Mouse (Mus musculus) cerebellum, postnatal 36 days (tissue): ENCODE measurements around the gene Plppr1.
"Not testable (repeated sequence)": the region's sequence is repeated elsewhere in the genome, so short reads cannot be mapped to it uniquely, and the experiment has no call there.

ENCODE experiments used
- DNase-seq, 2 experiments: peaks; one replicate each; pipeline ENCODE4 v3.0.0; 2021 to 2022; ENCODE audit warnings: mixed read lengths in 2 of 2

Plppr1 gene

DNA sequence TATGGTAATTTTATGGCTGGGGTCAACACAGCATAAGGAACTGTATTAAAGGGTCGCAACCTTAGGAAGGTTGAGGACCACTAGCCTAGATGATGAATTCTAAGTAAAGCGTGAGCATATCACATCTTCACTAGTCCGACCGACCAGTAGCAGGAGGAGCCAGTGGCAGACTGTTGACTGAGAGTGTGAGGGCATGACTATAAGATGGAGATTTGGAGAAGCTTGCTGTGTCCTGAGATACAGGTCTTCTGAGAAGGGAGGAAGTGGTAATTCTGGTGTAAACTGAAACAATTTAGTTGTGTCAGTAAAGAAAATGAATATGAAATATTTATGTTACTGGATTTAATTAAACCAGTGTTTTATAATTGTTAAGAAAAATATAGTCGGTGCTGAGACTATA, 180.4 kb downstream of the Plppr1 start:
- no peak for DNase-seq

DNA sequence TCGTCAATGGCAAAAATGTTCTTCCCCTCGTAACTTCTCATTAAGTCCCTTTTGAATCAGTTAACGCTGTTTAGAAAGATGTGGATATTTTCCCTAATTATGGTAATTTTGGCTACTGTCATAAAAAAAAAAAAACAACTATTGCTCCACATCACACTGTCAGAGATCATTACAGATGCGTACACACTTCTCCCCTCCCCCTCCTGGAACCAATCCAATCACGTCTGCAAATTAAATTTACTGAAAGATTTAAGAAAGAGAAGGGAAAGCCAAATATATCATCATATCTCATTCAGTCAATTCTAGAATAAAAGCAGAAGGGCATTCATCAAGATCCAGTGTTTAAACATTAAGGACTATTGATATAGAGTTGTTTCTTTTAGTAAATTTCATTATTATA, 185.7 kb downstream of the Plppr1 start:
- no peak for DNase-seq

DNA sequence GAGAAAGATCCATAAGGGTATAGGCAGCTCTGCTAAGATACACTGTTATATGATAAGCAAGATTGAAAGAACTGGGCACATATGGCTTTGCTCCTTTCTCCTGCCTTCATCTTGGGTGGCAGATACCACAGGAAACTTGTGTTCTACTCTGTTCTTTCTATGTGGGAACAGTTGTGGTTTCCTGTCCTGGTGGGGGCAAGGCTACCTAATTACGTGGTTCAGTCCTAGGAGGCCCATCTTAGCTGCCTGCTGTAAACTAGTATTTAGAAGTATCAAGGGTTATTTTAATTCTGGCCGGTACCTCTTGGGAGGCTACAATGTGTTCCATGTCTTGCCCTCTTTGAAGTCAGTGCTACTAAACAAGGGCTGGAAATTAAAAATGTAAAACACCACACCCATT, 186.2 kb downstream of the Plppr1 start:
- DNase-seq, result no peak

DNA sequence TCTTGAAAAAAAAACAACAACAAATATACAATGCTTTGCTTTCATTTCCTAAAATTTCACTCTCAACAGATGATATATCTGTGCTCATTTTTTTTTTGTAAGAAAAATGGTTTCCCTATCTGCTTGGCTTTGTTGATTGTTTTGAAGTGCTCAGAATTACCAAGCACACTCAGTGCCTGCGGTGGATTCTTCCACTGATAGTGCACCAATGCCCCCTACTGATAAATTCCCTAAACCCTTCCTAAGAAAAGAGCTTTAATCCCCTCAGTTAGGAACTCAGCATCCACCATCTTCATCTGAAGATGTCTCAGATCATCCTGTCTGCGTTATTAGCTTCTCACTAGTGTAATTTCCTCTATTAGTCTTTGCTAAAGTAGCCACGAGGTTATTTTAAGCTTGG, 192.2 kb downstream of the Plppr1 start:
- DNase-seq, result no peak

DNA sequence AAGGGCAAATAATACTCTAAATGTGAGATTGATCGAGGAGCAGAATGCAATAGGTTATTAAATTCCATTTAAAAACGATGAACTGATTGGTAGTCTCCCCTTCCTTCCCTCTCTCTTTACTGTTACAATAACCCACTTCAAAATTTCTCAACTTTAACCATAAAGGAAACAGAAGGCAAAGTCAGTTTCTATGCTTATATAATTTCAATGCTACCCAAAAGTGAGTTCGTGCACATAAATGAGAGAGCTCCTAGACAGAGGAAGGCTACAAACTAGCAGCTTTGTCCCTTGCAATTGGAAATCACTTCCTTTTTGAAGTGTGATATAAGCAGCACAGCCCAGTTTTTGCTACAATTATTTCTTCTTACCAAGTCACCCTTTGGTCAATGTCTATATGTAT, 193.1 kb downstream of the Plppr1 start:
- DNase-seq, result no peak

DNA sequence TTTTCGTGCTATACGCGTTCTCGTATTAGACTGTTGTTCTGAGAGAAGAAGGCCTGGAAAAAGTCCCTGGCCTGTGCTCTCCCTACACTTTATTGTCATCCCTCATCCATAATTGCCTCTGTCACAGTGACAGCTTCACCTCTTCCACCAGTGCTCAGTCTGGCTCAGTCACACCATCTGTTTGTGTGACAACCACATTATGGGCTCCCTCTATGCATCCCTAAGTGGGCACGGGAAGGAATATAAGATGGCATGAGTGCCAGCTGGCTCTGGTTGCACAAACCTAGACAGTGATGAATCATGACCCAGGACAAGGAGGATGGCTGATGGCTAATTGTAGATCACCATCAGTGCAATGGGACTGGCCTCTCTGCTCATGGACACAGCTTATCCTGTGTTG, 219.4 kb downstream of the Plppr1 start:
- DNase-seq, result peak; percentile 20 to 27

DNA sequence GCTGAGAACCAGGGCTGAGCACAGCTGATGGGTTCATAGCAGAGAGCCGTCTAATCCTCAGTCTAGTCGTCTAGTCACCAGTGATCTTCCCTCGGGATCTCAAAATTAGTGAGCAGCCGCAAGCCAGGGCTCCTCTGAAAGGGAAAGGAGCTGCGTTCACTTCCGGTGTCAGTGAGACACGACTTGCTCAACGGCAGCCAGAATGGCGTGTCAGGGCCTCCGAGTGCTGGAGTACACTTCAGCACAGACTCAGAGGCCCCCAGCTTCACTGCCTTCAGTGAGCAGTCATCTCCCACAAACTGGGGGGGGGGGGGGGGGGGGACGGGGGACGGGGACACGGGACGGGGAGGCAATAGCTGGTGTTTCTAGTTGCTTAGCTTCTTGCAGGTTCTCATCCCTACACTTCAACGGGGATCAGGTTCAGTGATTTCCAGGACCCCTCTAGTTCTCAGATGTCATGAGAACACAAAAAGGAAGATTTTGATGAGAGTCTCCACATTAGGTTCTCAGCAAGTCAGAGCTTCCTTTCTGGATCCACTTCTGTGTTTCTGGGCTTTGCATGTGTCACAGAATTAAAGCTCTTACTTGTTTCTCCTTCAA, 225.7 kb downstream of the Plppr1 start:
- no peak for DNase-seq

DNA sequence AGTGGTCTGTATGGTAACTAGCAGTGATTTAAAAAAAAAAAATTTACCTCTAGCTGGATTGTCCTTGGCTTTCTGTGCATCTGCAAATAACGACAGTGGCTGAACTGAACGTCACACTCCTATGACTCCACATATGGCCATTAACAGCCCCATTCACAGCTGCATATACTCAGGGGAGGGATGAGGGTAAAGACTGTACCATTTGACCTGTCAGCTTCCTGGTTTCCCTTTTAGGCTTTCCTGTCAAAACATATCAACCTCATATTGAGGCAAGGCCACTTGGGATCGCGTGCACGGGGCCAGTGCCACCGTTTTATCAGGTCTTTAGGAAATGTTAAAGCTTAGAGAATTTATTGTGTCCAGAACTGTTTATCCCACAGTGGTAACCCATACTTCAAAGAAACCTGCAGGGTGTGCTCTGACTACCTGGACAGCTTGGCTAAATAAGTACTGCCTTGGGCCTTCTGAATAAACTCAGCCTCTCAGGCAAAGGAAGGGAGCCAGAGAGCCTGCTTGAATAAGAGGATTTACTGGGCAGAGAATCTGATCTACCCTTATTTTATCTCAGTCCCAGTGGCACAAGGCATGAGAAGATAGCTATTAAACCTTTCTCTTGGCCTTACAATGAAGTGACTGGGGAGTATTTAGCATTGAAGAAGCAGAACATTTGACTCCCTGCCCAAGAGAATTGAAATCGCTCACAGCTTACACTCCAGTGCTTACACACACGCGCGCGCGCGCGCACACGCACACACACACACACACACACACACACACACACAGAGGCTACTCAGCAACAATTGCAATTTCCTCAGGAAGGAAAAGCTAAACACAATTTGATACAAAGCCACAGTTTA, 226.5 kb downstream of the Plppr1 start:
- no peak for DNase-seq

DNA sequence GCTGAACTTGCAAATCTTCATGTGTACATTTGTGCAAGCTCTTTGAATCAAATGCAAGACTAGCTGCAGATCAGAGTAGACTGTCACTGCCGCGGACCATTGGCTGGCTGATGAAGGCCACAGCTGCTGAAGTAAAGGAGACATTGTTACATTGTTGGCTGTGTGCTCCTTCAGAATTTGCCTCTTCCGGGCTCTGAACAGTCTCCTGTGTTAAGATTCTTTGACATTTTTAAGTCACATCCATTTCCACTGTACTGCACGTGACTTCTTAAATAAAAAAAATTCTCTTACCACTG, 227.1 kb downstream of the Plppr1 start:
- DNase-seq, result no peak

DNA sequence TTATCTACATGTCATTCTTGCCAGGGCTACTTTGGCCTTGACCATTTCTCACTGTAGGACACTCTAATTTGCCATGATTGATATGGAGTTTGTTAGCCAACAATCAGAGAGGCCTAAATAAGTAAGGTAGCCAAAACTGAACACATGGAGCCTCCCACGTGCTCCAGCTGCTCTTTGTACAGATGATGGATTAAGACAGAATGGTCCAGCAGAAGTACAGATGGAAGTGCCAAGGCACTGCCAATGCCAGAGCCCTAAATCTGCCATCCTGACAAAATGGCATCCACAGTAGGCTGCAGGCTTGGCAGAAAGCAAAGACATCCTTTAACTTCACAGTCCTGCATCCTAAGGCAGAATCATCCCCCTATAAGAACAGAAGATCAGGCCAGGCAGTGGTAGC, 237.4 kb downstream of the Plppr1 start:
- DNase-seq, result no peak

DNA sequence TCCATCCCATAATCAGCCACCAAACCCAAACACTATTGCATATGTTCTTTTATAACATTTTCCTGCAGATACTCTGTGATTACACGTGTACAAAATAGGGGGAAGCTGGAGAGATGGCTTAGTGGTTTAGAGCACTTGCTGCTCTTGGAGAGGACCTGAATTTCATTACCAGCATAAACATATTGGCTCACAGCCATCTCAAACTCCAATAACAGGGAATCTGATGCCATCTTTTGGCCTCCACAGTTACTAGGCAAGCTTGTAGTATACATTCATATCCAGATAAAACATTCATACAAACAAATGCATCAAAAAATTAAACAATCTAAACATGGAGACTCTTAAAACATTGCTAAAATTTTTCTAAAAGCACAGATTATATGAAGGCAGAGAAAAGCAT, 240.5 kb downstream of the Plppr1 start:
- no peak for DNase-seq

DNA sequence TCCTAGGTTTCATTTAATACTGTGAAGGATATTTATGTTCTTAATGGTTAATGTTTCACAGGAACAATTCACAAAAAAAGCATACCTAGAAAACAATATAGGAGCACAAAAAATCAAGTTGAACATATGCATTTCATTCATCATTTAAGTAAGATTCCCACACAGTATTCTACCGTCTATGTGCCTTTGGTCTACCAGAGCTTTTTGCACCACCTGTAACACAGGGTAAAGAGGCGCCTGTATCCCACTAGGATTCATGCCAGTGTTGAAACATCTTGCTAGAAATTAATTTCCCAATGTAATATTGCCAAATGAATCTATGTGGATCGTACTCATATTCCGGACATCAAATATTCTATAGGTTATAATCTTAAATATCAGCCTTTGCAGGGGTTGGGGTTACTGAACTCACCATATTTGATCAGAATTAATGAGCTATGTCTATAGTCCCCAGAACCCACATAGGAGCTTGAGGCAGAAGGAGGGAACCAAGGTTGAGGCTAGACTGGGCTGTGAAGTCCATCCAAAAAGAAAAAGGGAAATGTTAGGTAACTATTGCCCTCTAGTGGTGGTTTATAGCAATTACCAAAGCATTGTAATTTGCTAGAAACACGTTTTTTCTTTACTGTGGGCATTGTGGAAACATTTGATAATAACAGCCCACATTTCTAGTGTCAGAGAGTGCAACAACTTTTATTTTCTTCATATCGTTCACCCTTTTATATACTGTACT, 263.0 kb downstream of the Plppr1 start:
- no peak for DNase-seq

DNA sequence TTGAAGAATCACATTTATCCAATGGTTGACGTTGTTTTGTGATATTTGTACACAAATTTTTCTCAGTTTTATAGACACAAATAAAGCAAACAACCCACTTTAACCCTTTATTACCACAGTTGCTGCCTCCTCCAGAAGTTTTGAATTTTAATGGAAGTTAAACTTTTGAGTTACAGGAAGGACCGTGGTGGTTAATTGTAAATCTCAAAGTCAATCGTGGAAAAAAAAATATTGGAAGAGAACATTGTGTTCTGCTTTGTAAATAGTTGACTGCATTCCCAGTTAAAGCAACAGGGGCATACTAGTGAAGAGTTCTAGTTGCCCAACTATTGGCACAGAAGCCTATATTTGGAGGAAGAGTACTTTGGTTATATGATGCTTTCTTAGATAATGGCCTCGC, 278.9 kb downstream of the Plppr1 start:
- not testable (repeated sequence) for DNase-seq

DNA sequence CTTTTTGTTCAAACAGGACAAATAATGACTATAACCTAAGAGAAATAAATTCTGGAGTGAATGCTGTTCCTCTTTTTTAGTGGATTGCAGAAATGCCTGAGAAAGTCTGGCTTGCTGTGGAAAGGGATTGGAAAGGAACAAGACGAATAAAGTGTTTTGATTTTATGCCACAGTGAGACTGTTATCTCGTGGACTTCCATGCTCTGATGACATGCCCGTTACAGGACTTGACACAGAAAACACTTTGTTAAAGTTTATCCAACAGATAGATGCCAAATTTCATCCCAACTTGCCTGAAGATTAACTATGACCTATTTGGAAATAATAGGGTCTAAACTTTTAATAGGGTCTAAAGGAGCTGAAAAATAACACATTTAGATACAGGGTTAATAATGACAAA, 281.0 kb downstream of the Plppr1 start:
- not testable (repeated sequence) for DNase-seq

DNA sequence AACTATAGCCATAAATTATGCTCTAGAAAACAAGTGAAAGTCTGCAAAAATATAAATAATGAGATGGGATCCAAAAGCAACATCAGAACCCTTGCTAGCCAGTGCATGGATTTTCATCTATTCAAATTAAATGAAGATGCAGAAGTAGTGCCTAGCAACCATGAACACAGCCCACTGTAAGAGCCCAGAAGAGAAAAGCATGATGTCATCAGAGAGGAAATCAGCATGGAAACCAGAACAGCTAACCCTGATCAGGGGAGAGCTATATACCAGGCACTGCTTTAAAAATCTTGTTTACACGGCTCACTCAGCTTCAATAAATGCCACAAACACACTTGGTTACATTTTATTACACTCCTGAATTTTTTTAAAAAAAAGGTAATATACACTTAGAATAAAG, 288.9 kb downstream of the Plppr1 start:
- DNase-seq, result not testable (repeated sequence)

DNA sequence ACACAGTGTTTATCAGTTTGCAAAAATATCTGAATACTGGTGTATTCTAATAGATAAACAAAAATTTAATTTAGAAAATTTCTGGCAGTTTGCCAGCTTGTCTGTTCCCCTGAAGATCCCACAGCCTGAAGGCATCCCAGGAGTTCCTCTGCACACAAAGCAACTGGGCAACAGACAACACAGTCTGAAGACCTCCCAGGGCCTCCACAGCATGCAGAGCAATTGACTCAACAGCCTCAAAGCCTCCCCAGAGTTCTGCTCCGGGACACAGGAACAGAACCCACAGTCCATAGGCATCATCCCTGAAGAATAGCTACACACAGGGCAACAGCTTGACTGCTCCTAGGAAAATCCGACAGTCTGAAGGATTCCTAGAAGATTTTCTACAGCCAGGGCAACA, 289.6 kb downstream of the Plppr1 start:
- DNase-seq, result no peak

DNA sequence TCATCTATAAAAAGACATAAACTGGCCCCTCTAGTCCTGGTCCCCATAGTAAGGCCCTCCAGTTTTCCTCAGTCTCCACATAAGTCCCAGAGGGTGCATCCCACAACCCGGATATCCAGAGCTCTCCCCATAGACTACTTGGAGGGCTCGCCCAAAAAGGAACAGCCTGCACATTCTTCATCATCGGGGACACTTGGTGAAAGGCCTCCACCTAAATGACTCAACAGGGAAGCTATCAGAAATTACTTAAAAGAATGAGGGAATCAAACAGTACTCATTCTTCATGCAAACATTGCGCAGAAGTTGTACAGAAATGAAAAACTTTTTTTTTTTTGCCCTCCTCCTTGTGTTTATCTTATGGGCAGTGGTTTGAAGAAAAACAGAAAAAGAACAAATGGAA, 291.4 kb downstream of the Plppr1 start:
- DNase-seq, result no peak

DNA sequence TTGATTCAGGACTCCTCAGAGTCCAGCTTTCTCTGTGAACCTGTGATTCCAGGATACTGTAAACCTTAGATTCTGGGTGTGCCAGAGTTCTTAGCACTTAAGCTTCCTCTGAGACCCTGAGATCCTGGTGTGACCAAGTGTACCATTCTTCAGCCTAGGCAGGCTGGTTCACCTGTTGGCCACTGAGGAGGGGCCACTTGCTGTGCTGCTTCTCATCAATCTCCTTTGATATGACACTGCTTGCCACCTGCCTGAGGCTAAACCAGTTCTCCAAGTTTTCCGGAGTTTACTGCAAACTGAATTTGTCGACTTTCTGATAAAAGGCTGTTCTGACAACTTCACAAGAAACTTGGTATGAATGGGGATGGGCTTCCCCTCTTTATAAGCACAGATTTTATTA, 298.0 kb downstream of the Plppr1 start:
- no peak for DNase-seq

DNA sequence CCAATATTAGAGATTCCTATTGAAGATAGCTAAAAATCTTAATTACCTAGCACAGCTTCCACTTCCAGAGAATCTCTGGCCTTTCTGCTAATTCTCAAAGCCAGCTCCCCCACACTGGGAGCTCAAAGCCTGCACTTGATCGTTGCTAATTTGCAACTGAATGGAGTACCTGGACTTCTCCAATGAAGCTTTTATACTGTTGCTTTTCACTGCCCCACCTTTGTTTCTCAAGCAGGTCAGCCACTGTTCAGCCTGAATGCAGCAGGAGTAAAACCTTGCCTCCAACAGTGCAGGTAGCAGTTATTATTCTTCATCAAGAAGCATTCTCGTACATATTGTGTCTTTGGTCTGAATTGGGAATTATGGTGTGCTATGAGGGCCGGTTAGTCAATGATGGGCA, 309.0 kb downstream of the Plppr1 start:
- DNase-seq, result not testable (repeated sequence)

DNA sequence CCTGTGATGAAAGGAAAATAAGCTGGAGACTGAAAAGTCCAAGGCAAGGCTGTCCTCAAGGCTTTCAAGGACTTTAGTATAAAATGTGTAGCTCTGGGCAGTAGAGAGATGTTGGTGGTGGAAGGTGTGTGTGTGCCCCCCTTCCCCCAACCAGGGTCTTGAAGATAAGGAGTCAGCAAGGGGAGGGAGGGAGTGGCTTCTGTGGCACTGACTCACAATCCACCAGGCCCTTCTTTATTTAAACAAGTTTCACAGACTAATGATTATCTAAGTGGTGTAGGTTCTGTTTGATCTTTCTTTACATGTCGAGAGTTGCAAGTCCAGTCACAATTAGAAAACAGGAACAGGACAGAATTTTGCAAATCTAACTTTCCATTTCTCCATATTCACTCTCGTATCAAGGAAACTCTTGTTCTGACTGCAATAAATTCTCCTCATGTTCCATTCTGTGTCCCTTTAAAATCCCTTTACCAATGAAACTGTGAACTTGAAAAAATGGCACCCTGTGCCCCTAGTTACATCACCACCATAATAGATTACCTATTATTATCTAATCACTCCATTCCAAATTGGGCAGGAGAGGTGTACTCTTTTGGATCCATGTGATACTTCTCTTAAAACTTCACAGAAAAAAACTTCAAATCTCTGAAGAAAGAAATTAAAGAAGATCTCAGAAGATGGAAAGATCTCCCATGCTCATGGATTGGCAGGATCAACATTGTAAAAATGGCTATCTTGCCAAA, 324.7 kb downstream of the Plppr1 start:
- DNase-seq, result not testable (repeated sequence)

DNA sequence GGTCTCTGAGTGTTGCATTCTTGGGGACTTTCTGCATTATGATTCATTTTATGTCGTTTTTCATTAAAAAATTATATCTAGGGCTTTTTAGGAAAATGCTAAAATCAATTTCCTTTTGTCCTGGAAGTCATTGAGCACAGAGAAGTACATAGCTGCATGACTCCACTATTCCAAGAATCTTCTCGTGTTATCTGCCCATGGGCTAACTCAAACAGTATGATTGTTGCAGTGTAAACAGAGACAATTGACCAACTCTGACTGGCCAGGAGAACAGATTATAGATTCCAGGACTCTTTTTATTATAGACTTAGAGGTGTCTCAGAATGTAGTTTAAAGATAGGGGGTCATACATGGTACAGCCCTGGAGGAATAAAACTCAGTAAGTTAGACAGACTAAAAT, 327.8 kb downstream of the Plppr1 start:
- DNase-seq, result no peak
